Mouse (Mus musculus): ENCODE results near the gene Lrrc30. TPM values are rescaled to one million over a fixed set of nuclear protein-coding genes. Genes with fewer than 3 reads are reported as not detected.

Lrrc30 gene
- total RNA-seq (2021): 0.33 and 1.0 TPM in 2 replicates
- long read RNA-seq: 0 reads

- no peak for DNase-seq
Measured at GRCm38 (mm10) chr17:67632676-67633339, at the start of gene Lrrc30. Lrrc30 (minus strand) TSS chr17:67632723.

- DNase-seq: no peak
Measured at GRCm38 (mm10) chr17:67681084-67681483, 48.6 kb upstream of the Lrrc30 start.

GRCm38 (mm10) chr17:67678576-67678975, 46.1 kb upstream of the Lrrc30 start:
- DNase-seq: no peak

GRCm38 (mm10) chr17:67667981-67668380, 35.5 kb upstream of the Lrrc30 start:
- peak; percentile 79 for DNase-seq

- no peak for DNase-seq
Measured at GRCm38 (mm10) chr17:67666981-67667380, 34.5 kb upstream of the Lrrc30 start.

GRCm38 (mm10) chr17:67664299-67664698, 31.8 kb upstream of the Lrrc30 start:
- DNase-seq: no peak

GRCm38 (mm10) chr17:67651506-67651905, 19.0 kb upstream of the Lrrc30 start:
- peak; percentile 31 for DNase-seq

GRCm38 (mm10) chr17:67641627-67642026, 9.1 kb upstream of the Lrrc30 start:
- DNase-seq: no peak

- peak; percentile 74 for DNase-seq
Measured at GRCm38 (mm10) chr17:67638119-67638810, 5.7 kb upstream of the Lrrc30 start.

- DNase-seq: no peak
Measured at GRCm38 (mm10) chr17:67636951-67637350, 4.4 kb upstream of the Lrrc30 start.

GRCm38 (mm10) chr17:67636304-67636703, 3.8 kb upstream of the Lrrc30 start:
- no peak for DNase-seq

GRCm38 (mm10) chr17:67629746-67630145, 2.8 kb downstream of the Lrrc30 start:
- DNase-seq: no peak

GRCm38 (mm10) chr17:67629211-67629657, 3.3 kb downstream of the Lrrc30 start:
- peak; percentile 82 for DNase-seq

GRCm38 (mm10) chr17:67628475-67628874, 4.0 kb downstream of the Lrrc30 start:
- no peak for DNase-seq

GRCm38 (mm10) chr17:67625431-67625830, 7.1 kb downstream of the Lrrc30 start:
- peak; percentile 56 for DNase-seq

GRCm38 (mm10) chr17:67619001-67619400, 13.5 kb downstream of the Lrrc30 start:
- DNase-seq: no peak

- DNase-seq: no peak
Measured at GRCm38 (mm10) chr17:67614381-67614780, 18.1 kb downstream of the Lrrc30 start.

- DNase-seq: no peak
Measured at GRCm38 (mm10) chr17:67612576-67612975, 19.9 kb downstream of the Lrrc30 start.

- DNase-seq: no peak
Measured at GRCm38 (mm10) chr17:67612151-67612550, 20.4 kb downstream of the Lrrc30 start.

GRCm38 (mm10) chr17:67604446-67604845, 28.1 kb downstream of the Lrrc30 start:
- DNase-seq: peak; percentile 20

- no peak for DNase-seq
Measured at GRCm38 (mm10) chr17:67602556-67602955, 30.0 kb downstream of the Lrrc30 start.

- peak; percentile 82 for DNase-seq
Measured at GRCm38 (mm10) chr17:67584937-67585579, 47.5 kb downstream of the Lrrc30 start.

- DNase-seq: no peak
Measured at GRCm38 (mm10) chr17:67584533-67584932, 48.0 kb downstream of the Lrrc30 start.
